Mouse (Mus musculus) embryonic facial prominence, embryonic 11.5 days (tissue): Measurements from ENCODE around the gene Sycp2. TPM values are rescaled to one million over a fixed set of nuclear protein-coding genes. Genes with fewer than 3 reads are reported as not detected.

ENCODE experiments used
- ATAC-seq: fragments of 200-750 bp; cut with Nextera tagmentation; replicated peaks from 2 replicates; pipeline ENCODE4 v1.8.0; 2017; ENCODE audit warnings: low read depth; ENCODE audit not compliant: insufficient number of reproducible peaks, low FRiP score, low TSS enrichment
- DNase-seq: peaks from one replicate; pipeline ENCODE4 v3.0.0-alpha.2; 2015; ENCODE audit warnings: low spot score
- H3K27ac ChIP-seq: fragments of 300-500 bp; sonication (generic); replicated peaks from 2 replicates; pipeline ENCODE4 v1.5.1; 2014; ENCODE audit warnings: mild to moderate bottlenecking, low read depth, low read length, control low read depth
- H3K27me3 ChIP-seq: fragments of 300-500 bp; sonication (generic); 2 replicates; pipeline ENCODE4 v1.6.1; 2014; ENCODE audit warnings: mild to moderate bottlenecking, low read length, moderate library complexity, mixed read lengths; ENCODE audit not compliant: control insufficient read depth, insufficient read depth
- H3K36me3 ChIP-seq: fragments of 300-500 bp; sonication (generic); replicated peaks from 2 replicates; pipeline ENCODE4 v1.6.1; 2014; ENCODE audit warnings: low read depth, mild to moderate bottlenecking, low read length, moderate library complexity, mixed read lengths; ENCODE audit not compliant: control insufficient read depth, insufficient read depth
- H3K4me1 ChIP-seq: fragments of 300-500 bp; sonication (generic); 2 replicates; pipeline ENCODE4 v1.6.1; 2014; ENCODE audit warnings: low read length, mixed read lengths; ENCODE audit not compliant: control insufficient read depth, insufficient read depth
- H3K4me2 ChIP-seq: fragments of 300-500 bp; sonication (generic); 2 replicates; pipeline ENCODE4 v1.6.1; 2014; ENCODE audit warnings: low read depth, mild to moderate bottlenecking, control low read depth, low read length, moderate library complexity
- H3K4me3 ChIP-seq: fragments of 300-500 bp; sonication (generic); 2 replicates; pipeline ENCODE4 v1.5.1; 2014; ENCODE audit warnings: low read depth, low read length, control low read depth
- H3K9ac ChIP-seq: fragments of 300-500 bp; sonication (generic); replicated peaks from 2 replicates; pipeline ENCODE4 v1.6.1; 2014; ENCODE audit warnings: mild to moderate bottlenecking, control low read depth, low read length
- H3K9me3 ChIP-seq: fragments of 300-500 bp; sonication (generic); replicated peaks from 2 replicates; pipeline ENCODE4 v1.6.1; 2016; ENCODE audit warnings: mild to moderate bottlenecking, low read length, inconsistent platforms, mixed read lengths; ENCODE audit not compliant: control insufficient read depth
- WGBS: fragments of 180-500 bp; shearing (Covaris S2); extraction: QIAGEN DNeasy Blood & Tissue Kit; methylation state at CpG from one replicate; pipeline ENCODE4 v1.1.7; 2014; 5-methylcytosine and 5-hydroxymethylcytosine counted together
- polyA plus RNA-seq: library from polyadenylated mRNA; unstranded; fragments of >200 nt; fragmentation: Nextera tagmentation; extraction: Ambion mirVana; gene quantifications from 2 replicates; pipeline ENCODE4 v1.2.1, GENCODE M21; 2014

Gene Sycp2
- polyA plus RNA-seq, 1 experiment from 2014 or later, result 0.07 TPM

DNA sequence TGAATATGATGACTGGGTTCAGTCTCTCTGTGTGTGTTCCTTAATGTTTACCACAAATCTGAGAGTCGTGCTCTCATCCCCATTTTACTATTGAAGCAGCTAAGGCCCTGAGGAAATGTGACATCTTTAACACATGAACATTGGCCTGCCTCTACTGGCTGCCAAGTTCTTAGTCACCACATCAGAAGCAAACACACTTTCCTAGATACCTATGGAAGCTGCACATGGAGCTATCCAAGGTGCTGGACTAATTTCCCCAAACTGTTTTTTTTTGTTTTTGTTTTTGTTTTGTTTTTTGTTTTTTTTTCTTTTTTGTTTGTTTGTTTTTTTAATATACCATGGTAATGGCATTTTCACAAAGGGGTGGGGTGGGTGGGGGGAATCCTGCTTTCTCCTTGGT is 77.5 kb downstream of the Sycp2 start:
- H3K4me3 ChIP-seq, result no peak overlapping the region
- no peaks in the 10 kb centered on the region for H3K27me3 ChIP-seq
- no peaks in the 10 kb centered on the region for H3K9me3 ChIP-seq
- H3K36me3 ChIP-seq, result no peaks in the 10 kb centered on the region
- H3K27ac ChIP-seq, result no peak overlapping the region
- WGBS, result 70% methylated on average over 1 of the region's 1 CpGs
- H3K4me2 ChIP-seq, result no peak overlapping the region
- H3K4me1 ChIP-seq, result no peaks in the 10 kb centered on the region
- peak; percentile 43 for DNase-seq
- H3K9ac ChIP-seq, result no peak overlapping the region
- ATAC-seq, result no peak

GRCm38 (mm10) chr2:178329551-178329950 is 77.9 kb downstream of the Sycp2 start:
- Histone ChIP-seq H3K9me3 (no peaks in the 10 kb centered on the region), H3K4me2 (no peak overlapping the region), H3K36me3 (no peaks in the 10 kb centered on the region), H3K9ac (no peak overlapping the region), H3K4me1 (no peaks in the 10 kb centered on the region), H3K4me3 (no peak overlapping the region), H3K27me3 (no peaks in the 10 kb centered on the region), H3K27ac (no peak overlapping the region)
- DNase-seq (no peak), ATAC-seq (no peak)
- WGBS, result 82% methylated on average over 5 of the region's 5 CpGs

DNA sequence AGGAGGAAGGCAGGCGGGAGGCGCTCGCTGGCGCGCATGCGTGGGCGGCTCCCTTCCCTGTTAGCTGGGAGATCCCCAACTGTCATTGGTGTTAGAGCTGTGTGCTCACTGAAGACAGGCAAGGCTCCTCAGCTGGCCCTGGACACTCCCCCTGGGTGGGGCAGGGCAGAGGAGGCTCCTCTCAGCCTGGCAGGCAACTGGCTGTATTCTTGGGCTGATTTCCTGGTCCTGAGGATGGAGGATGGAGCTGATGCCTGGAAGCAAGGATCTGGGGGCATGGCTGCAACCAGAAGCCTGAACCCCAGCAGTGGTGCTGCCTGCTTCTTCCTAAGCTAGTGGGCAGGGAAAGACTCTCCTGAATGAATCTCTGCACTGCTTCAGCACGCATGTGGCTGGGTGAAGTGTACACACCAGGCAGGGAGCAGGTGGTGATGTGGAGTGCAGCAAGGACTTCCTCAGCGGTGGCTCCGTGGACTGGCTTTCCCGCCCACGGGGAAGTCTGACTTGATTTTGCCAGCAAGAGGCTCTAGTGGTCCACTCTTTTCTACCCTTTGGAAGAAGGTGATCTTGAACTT is 79.9 kb downstream of the Sycp2 start:
- Histone ChIP-seq H3K9me3 (no peaks in the 10 kb centered on the region), H3K36me3 (no peaks in the 10 kb centered on the region), H3K4me2 (0 out of 2 replicates have a peak overlapping the region, but pooled peaks have one; percentile 6), H3K27me3 (no peaks in the 10 kb centered on the region), H3K4me1 (no peaks in the 10 kb centered on the region), H3K9ac (no peak overlapping the region), H3K4me3 (no peak overlapping the region), H3K27ac (no peak overlapping the region)
- peak; percentile 71 for DNase-seq
- WGBS, result 14% methylated on average over 12 of the region's 12 CpGs
- ATAC-seq, result peak; percentile 96

DNA sequence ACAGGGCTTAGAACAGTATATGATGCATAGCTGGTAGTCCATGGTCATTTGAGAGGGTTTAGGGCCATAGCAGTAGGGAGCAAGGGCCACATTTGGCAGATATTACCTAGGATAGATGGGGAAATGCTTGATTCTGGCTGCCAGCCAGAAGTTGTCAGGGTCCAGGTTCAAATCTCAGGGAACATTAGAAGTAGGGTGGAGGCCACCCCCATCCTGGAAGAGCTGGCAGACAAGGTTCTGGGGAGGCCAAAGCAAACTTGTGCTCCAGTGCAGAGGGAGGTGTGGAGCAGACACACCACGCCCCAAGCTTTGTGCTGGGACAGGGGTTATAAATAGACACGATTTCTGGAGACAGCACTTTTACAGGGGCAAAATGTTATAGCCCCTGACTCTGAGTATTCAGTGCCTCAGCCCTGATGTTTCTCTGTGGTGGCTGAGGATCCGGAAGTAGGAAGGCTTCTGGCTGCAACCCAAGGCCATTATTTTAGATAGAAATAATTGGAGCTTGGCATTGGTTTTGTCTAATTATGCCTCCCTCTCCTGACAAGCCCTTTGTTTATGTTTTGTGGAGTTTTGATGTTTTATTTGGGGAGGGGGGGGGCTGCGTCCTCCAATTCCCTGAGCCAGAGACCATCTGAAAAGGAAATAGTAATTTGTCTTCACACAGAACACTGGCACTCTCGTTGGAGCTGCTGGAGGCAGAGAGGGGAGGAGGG is 80.6 kb downstream of the Sycp2 start:
- 37% methylated on average over 5 of the region's 5 CpGs for WGBS
- DNase-seq (no peak), ATAC-seq (no peak)
- Histone ChIP-seq H3K27me3 (no peaks in the 10 kb centered on the region), H3K4me2 (no peak overlapping the region), H3K9me3 (no peaks in the 10 kb centered on the region), H3K9ac (no peak overlapping the region), H3K27ac (no peak overlapping the region), H3K4me3 (no peak overlapping the region), H3K4me1 (no peaks in the 10 kb centered on the region), H3K36me3 (no peaks in the 10 kb centered on the region)

- Histone ChIP-seq H3K27me3 (no peaks in the 10 kb centered on the region), H3K9me3 (no peaks in the 10 kb centered on the region), H3K9ac (no peak overlapping the region), H3K27ac (no peak overlapping the region), H3K4me2 (no peak overlapping the region), H3K36me3 (no peaks in the 10 kb centered on the region), H3K4me3 (no peak overlapping the region), H3K4me1 (no peaks in the 10 kb centered on the region)
- DNase-seq (no peak), ATAC-seq (no peak)
- WGBS, result 89% methylated on average over 10 of the region's 10 CpGs
Observed at GRCm38 (mm10) chr2:178326067-178326466, 81.4 kb downstream of the Sycp2 start.

DNA sequence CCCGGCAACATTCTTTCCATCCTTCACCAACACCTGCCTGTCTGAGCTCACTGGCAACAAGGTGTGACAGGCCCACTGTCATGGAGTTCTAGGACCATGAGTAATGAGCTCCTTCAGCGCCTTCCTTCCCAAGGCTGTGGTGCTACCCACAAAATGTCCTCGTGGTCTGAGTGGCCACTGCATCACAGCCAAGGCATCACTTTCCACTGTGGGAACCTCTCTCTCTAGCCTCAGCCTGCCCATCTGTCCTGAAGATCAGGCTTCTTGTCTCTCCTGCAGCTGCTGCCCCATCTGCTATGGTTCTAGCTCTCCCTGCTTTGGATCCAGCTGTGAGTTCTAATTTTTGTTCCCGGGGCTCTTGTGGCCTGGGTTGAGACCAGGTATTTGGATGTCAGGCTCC is 82.7 kb downstream of the Sycp2 start:
- H3K27me3 ChIP-seq, result no peaks in the 10 kb centered on the region
- no peak overlapping the region for H3K4me2 ChIP-seq
- no peaks in the 10 kb centered on the region for H3K4me1 ChIP-seq
- DNase-seq, result no peak
- no peak for ATAC-seq
- H3K27ac ChIP-seq, result no peak overlapping the region
- H3K9ac ChIP-seq, result no peak overlapping the region
- H3K4me3 ChIP-seq, result no peak overlapping the region
- WGBS, result 89% methylated on average over 4 of the region's 4 CpGs
- H3K36me3 ChIP-seq, result no peaks in the 10 kb centered on the region
- no peaks in the 10 kb centered on the region for H3K9me3 ChIP-seq

- no peaks in the 10 kb centered on the region for H3K9me3 ChIP-seq
- DNase-seq (no peak), ATAC-seq (no peak)
- H3K4me2 ChIP-seq, result no peak overlapping the region
- H3K4me3 ChIP-seq, result no peak overlapping the region
- H3K27ac ChIP-seq, result no peak overlapping the region
- 93% methylated on average over 3 of the region's 3 CpGs for whole genome bisulfite sequencing
- H3K27me3 ChIP-seq, result no peaks in the 10 kb centered on the region
- no peak overlapping the region for H3K9ac ChIP-seq
- no peaks in the 10 kb centered on the region for H3K36me3 ChIP-seq
- no peaks in the 10 kb centered on the region for H3K4me1 ChIP-seq
Observed at GRCm38 (mm10) chr2:178324410-178324809, 83.1 kb downstream of the Sycp2 start.

- H3K27ac ChIP-seq, result no peak overlapping the region
- no peak overlapping the region for H3K4me2 ChIP-seq
- H3K4me1 ChIP-seq, result no peaks in the 10 kb centered on the region
- H3K27me3 ChIP-seq, result no peaks in the 10 kb centered on the region
- H3K9me3 ChIP-seq, result no peaks in the 10 kb centered on the region
- no peak overlapping the region for H3K9ac ChIP-seq
- 87% methylated on average over 10 of the region's 10 CpGs for WGBS
- ATAC-seq, result no peak
- DNase-seq, result no peak
- no peak overlapping the region for H3K4me3 ChIP-seq
- no peaks in the 10 kb centered on the region for H3K36me3 ChIP-seq
Observed at GRCm38 (mm10) chr2:178321271-178321670, 86.2 kb downstream of the Sycp2 start.
